Mouse (Mus musculus) small intestine, adult 2 months (tissue): ENCODE measurements around the gene Ptbp2. TPM values are rescaled to one million over a fixed set of nuclear protein-coding genes. Genes with fewer than 3 reads are reported as not detected.

Experiments used
- H3K27ac ChIP-seq: fragments of 200-500 bp; 2 replicates; pipeline ENCODE4 v1.5.1; 2012; ENCODE audit warnings: low read depth, low read length, control low read depth, inconsistent platforms; ENCODE audit not compliant: insufficient read depth
- H3K27me3 ChIP-seq: fragments of 200-500 bp; 2 replicates; pipeline ENCODE4 v1.6.1; 2012; ENCODE audit warnings: mild to moderate bottlenecking, moderate library complexity, low read length, inconsistent platforms; ENCODE audit not compliant: control insufficient read depth, insufficient read depth
- H3K36me3 ChIP-seq: fragments of 200-500 bp; 2 replicates; pipeline ENCODE4 v1.6.1; 2012; ENCODE audit warnings: mild to moderate bottlenecking, low read length, control low read depth, inconsistent platforms; ENCODE audit not compliant: control insufficient read depth, insufficient read depth
- H3K4me1 ChIP-seq: fragments of 200-500 bp; 2 replicates; pipeline ENCODE4 v1.6.1; 2012; ENCODE audit warnings: low read length, inconsistent platforms, mixed read lengths; ENCODE audit not compliant: control insufficient read depth, insufficient read depth, insufficient read length
- H3K4me3 ChIP-seq: fragments of 200-500 bp; 2 replicates; pipeline ENCODE4 v1.5.1; 2012; ENCODE audit warnings: low read depth, mild to moderate bottlenecking, control low read depth, inconsistent platforms, low read length, moderate library complexity
- CTCF ChIP-seq: fragments of 200-500 bp; IDR thresholded peaks from 2 replicates; pipeline ENCODE4 v1.5.1; 2012; ENCODE audit warnings: low read depth, mild to moderate bottlenecking, control low read depth, inconsistent platforms, low read length, moderate library complexity, mixed read lengths; ENCODE audit not compliant: insufficient replicate concordance, insufficient read length; ENCODE audit errors: extremely low read depth
- POLR2A ChIP-seq: fragments of 200-500 bp; IDR thresholded peaks from 2 replicates; pipeline ENCODE4 v1.6.1; 2012; ENCODE audit warnings: low read depth, mild to moderate bottlenecking, control low read depth, inconsistent platforms, low read length, moderate library complexity
- WGBS: fragments of 180-500 bp; shearing (Covaris S2); methylation state at CpG from one replicate; pipeline ENCODE4 v1.1.7; 2018; 5-methylcytosine and 5-hydroxymethylcytosine counted together
- polyA plus RNA-seq: library from polyadenylated mRNA; depleted of rRNA; stranded (reverse); fragments of >200 nt; gene quantifications from 2 replicates; pipeline ENCODE4 v1.2.3, GENCODE M21; 2012

The Ptbp2 gene
- polyA plus RNA-seq, 1 experiment: 1.9 TPM

GRCm38 (mm10) chr3:119753791-119754190 is 30.5 kb downstream of the Ptbp2 start:
- Histone ChIP-seq H3K27me3 (no peaks in the 10 kb centered on the region), H3K4me1 (no peaks in the 10 kb centered on the region), H3K36me3 (peaks cover 5% of the 10 kb centered on the region; the same call in 1 of the 2 replicates), H3K4me3 (no peak overlapping the region), H3K27ac (no peak overlapping the region)
- no peak for TF ChIP-seq CTCF
- no peak for TF ChIP-seq POLR2A

- H3K36me3 ChIP-seq: peaks cover 9% of the 10 kb centered on the region
- no peak overlapping the region for H3K4me3 ChIP-seq
- no peak overlapping the region for H3K27ac ChIP-seq
- no peaks in the 10 kb centered on the region for H3K27me3 ChIP-seq
- 91% methylated on average over 3 of the region's 3 CpGs for WGBS
- H3K4me1 ChIP-seq: no peaks in the 10 kb centered on the region
- TF ChIP-seq CTCF (no peak), POLR2A (no peak)
Observed at GRCm38 (mm10) chr3:119749551-119750249, 34.6 kb downstream of the Ptbp2 start.

GRCm38 (mm10) chr3:119749140-119749539 is 35.1 kb downstream of the Ptbp2 start:
- Histone ChIP-seq H3K27ac (no peak overlapping the region), H3K4me1 (no peaks in the 10 kb centered on the region), H3K36me3 (peaks cover 11% of the 10 kb centered on the region), H3K4me3 (no peak overlapping the region), H3K27me3 (no peaks in the 10 kb centered on the region)
- TF ChIP-seq POLR2A: no peak
- 89% methylated on average over 2 of the region's 2 CpGs for WGBS

GRCm38 (mm10) chr3:119746656-119747055 is 37.6 kb downstream of the Ptbp2 start:
- Histone ChIP-seq H3K27ac (no peak overlapping the region), H3K4me1 (no peaks in the 10 kb centered on the region), H3K36me3 (peaks cover 14% of the 10 kb centered on the region), H3K4me3 (no peak overlapping the region), H3K27me3 (no peaks in the 10 kb centered on the region)
- TF ChIP-seq POLR2A: no peak
- no peak for TF ChIP-seq CTCF
- 37% methylated on average over 2 of the region's 2 CpGs for WGBS

- H3K4me3 ChIP-seq: no peak overlapping the region
- no peaks in the 10 kb centered on the region for H3K27me3 ChIP-seq
- peaks cover 11% of the 10 kb centered on the region for H3K36me3 ChIP-seq
- H3K4me1 ChIP-seq: no peaks in the 10 kb centered on the region
- H3K27ac ChIP-seq: no peak overlapping the region
- no peak for TF ChIP-seq POLR2A
- no peak for TF ChIP-seq CTCF
- 50% methylated on average over 1 of the region's 1 CpGs for WGBS
Observed at GRCm38 (mm10) chr3:119745801-119746200, 38.5 kb downstream of the Ptbp2 start.

GRCm38 (mm10) chr3:119729863-119730262 is 54.4 kb downstream of the Ptbp2 start:
- H3K4me3 ChIP-seq: no peak overlapping the region
- H3K36me3 ChIP-seq: peaks cover 10% of the 10 kb centered on the region
- H3K27me3 ChIP-seq: no peaks in the 10 kb centered on the region
- H3K27ac ChIP-seq: no peak overlapping the region
- 80% methylated on average over 2 of the region's 2 CpGs for WGBS
- no peak for TF ChIP-seq CTCF
- no peak for TF ChIP-seq POLR2A
- no peaks in the 10 kb centered on the region for H3K4me1 ChIP-seq

- H3K27me3 ChIP-seq: no peaks in the 10 kb centered on the region
- 95% methylated on average over 5 of the region's 5 CpGs for WGBS
- H3K4me1 ChIP-seq: no peaks in the 10 kb centered on the region
- no peak overlapping the region for H3K4me3 ChIP-seq
- TF ChIP-seq POLR2A (no peak), CTCF (no peak)
- H3K36me3 ChIP-seq: no peaks in the 10 kb centered on the region
- H3K27ac ChIP-seq: no peak overlapping the region
Observed at GRCm38 (mm10) chr3:119712066-119712465, 72.2 kb downstream of the Ptbp2 start.
